Mouse (Mus musculus) limb, embryonic 14.5 days (tissue): ENCODE results near the gene Yju2. TPM values are rescaled to one million over a fixed set of nuclear protein-coding genes. Genes with fewer than 3 reads are reported as not detected.
A peak's percentile ranks its signal among the peaks of the same experiment; 100 is the strongest.

ENCODE experiments used
- ATAC-seq: fragments of 200-750 bp; cut with Nextera tagmentation; 2 replicates; pipeline ENCODE4 v1.8.0; 2017; ENCODE audit warnings: low read depth, moderate number of reproducible peaks, moderate TSS enrichment; ENCODE audit not compliant: low FRiP score
- DNase-seq: peaks from one replicate; pipeline ENCODE4 v3.0.0-alpha.2; 2015; ENCODE audit warnings: low spot score
- H3K27ac ChIP-seq: fragments of 300-500 bp; sonication (generic); replicated peaks from 2 replicates; pipeline ENCODE4 v1.5.1; 2014; ENCODE audit warnings: low read depth, mild to moderate bottlenecking, low read length, moderate library complexity, mixed read lengths
- H3K27me3 ChIP-seq: fragments of 300-500 bp; sonication (generic); 2 replicates; pipeline ENCODE4 v1.6.1; 2014; ENCODE audit warnings: low read length, mixed read lengths; ENCODE audit not compliant: control insufficient read depth, insufficient read depth
- H3K36me3 ChIP-seq: fragments of 300-500 bp; sonication (generic); 2 replicates; pipeline ENCODE4 v1.6.1; 2014; ENCODE audit warnings: mild to moderate bottlenecking, low read length, moderate library complexity, mixed read lengths; ENCODE audit not compliant: control insufficient read depth, insufficient read depth
- H3K4me1 ChIP-seq: fragments of 300-500 bp; sonication (generic); 2 replicates; pipeline ENCODE4 v1.6.1; 2014; ENCODE audit warnings: antibody characterized with exemption, low read length, mixed read lengths; ENCODE audit not compliant: control insufficient read depth, insufficient read depth
- H3K4me2 ChIP-seq: fragments of 300-500 bp; sonication (generic); replicated peaks from 2 replicates; pipeline ENCODE4 v1.6.1; 2014; ENCODE audit warnings: low read depth, mild to moderate bottlenecking, low read length, moderate library complexity; ENCODE audit not compliant: severe bottlenecking
- H3K4me3 ChIP-seq: fragments of 300-500 bp; sonication (generic); replicated peaks from 2 replicates; pipeline ENCODE4 v1.5.1; 2014; ENCODE audit warnings: low read length
- H3K9ac ChIP-seq: fragments of 300-500 bp; sonication (generic); 2 replicates; pipeline ENCODE4 v1.6.1; 2014; ENCODE audit warnings: mild to moderate bottlenecking, low read depth, low read length, moderate library complexity; ENCODE audit not compliant: severe bottlenecking
- H3K9me3 ChIP-seq: fragments of 300-500 bp; sonication (generic); 2 replicates; pipeline ENCODE4 v1.6.1; 2016; ENCODE audit warnings: low read length; ENCODE audit not compliant: control insufficient read depth
- POLR2A ChIP-seq: fragments of 200-500 bp; IDR thresholded peaks from 2 replicates; pipeline ENCODE4 v1.8.0; 2012; ENCODE audit warnings: inconsistent platforms, mild to moderate bottlenecking, moderate library complexity, borderline replicate concordance; ENCODE audit not compliant: insufficient read depth, insufficient read length; ENCODE audit errors: extremely low read depth
- WGBS: fragments of 180-500 bp; shearing (Covaris S2); extraction: QIAGEN DNeasy Blood & Tissue Kit; methylation state at CpG from one replicate; pipeline ENCODE4 v1.1.7; 2014; 5-methylcytosine and 5-hydroxymethylcytosine counted together
- polyA plus RNA-seq, 2 experiments: library from polyadenylated mRNA; depleted of rRNA in 1 of 2; stranded (reverse) in 1 of 2; unstranded in 1 of 2; fragments of >200 nt; fragmentation: Nextera tagmentation in 1 of 2; extraction: Ambion mirVana in 1 of 2; gene quantifications; 2 replicates each; pipeline versions ENCODE4 v1.2.1 to v1.2.3; 2012 to 2014

The Yju2 gene
- polyA plus RNA-seq, 2 experiments = 13.3 to 16.7 TPM

- Histone ChIP-seq H3K4me1 (peaks cover 3% of the 10 kb centered on the region; the same call in 1 of the 2 replicates), H3K9me3 (no peaks in the 10 kb centered on the region), H3K4me3 (no peak overlapping the region), H3K36me3 (peaks cover 50% of the 10 kb centered on the region), H3K27ac (no peak overlapping the region), H3K4me2 (no peak overlapping the region), H3K9ac (no peak overlapping the region), H3K27me3 (no peaks in the 10 kb centered on the region)
- ATAC-seq (no peak), DNase-seq (no peak)
- WGBS = 84% methylated on average over 14 of the region's 14 CpGs
- no peak for TF ChIP-seq POLR2A
Observed at GRCm38 (mm10) chr17:55963171-55963570, 4.3 kb downstream of the Yju2 start.

GRCm38 (mm10) chr17:55964496-55964895 is 5.6 kb downstream of the Yju2 start:
- 93% methylated on average over 10 of the region's 10 CpGs for WGBS
- Histone ChIP-seq H3K4me2 (no peak overlapping the region), H3K27ac (no peak overlapping the region), H3K4me1 (no peaks in the 10 kb centered on the region), H3K36me3 (peaks cover 52% of the 10 kb centered on the region), H3K9me3 (no peaks in the 10 kb centered on the region), H3K4me3 (no peak overlapping the region), H3K27me3 (no peaks in the 10 kb centered on the region), H3K9ac (no peak overlapping the region)
- TF ChIP-seq POLR2A = no peak
- ATAC-seq = no peak
- no peak for DNase-seq

- no peaks in the 10 kb centered on the region for H3K27me3 ChIP-seq
- no peak for TF ChIP-seq POLR2A
- DNase-seq (no peak), ATAC-seq (no peak)
- no peak overlapping the region for H3K9ac ChIP-seq
- H3K4me1 ChIP-seq = no peaks in the 10 kb centered on the region
- no peaks in the 10 kb centered on the region for H3K9me3 ChIP-seq
- WGBS = 80% methylated on average over 9 of the region's 9 CpGs
- H3K36me3 ChIP-seq = peaks cover 52% of the 10 kb centered on the region
- H3K27ac ChIP-seq = no peak overlapping the region
- no peak overlapping the region for H3K4me2 ChIP-seq
- no peak overlapping the region for H3K4me3 ChIP-seq
Observed at GRCm38 (mm10) chr17:55964996-55965395, 6.1 kb downstream of the Yju2 start.

- H3K4me1 ChIP-seq = peaks cover 6% of the 10 kb centered on the region; the same call in 1 of the 2 replicates
- H3K4me3 ChIP-seq = no peak overlapping the region
- no peak overlapping the region for H3K9ac ChIP-seq
- H3K36me3 ChIP-seq = peaks cover 42% of the 10 kb centered on the region
- no peaks in the 10 kb centered on the region for H3K9me3 ChIP-seq
- H3K27me3 ChIP-seq = no peaks in the 10 kb centered on the region
- H3K4me2 ChIP-seq = no peak overlapping the region
- ATAC-seq = no peak
- H3K27ac ChIP-seq = no peak overlapping the region
- no peak for DNase-seq
- TF ChIP-seq POLR2A = no peak
- WGBS = 90% methylated on average over 4 of the region's 4 CpGs
Observed at GRCm38 (mm10) chr17:55967186-55967585, 8.3 kb downstream of the Yju2 start.

DNA sequence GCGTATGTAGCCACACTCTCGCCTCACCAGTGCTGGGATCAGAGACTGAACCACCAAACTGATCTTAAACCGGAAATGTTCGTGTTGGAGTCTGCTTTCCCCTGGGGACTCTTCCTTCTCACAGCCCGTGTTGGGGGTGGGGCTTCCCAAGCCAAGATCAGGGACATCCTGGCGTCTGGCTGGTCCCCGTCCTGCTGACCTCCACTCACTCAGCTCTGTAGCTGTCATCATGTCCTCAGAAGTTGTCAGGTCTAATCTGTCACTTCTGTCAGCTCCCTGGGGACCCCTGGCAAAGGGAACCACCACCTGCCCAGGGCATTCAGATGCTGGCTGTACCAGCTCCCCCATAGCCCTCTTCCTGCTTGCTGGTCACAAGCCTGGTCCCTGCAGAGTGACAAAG is 9.3 kb downstream of the Yju2 start:
- H3K27me3 ChIP-seq = no peaks in the 10 kb centered on the region
- no peaks in the 10 kb centered on the region for H3K9me3 ChIP-seq
- H3K27ac ChIP-seq = no peak overlapping the region
- 66% methylated on average over 7 of the region's 7 CpGs for WGBS
- no peak overlapping the region for H3K4me3 ChIP-seq
- H3K36me3 ChIP-seq = peaks cover 39% of the 10 kb centered on the region
- H3K4me2 ChIP-seq = no peak overlapping the region
- no peak for TF ChIP-seq POLR2A
- peaks cover 6% of the 10 kb centered on the region; the same call in 1 of the 2 replicates for H3K4me1 ChIP-seq
- ATAC-seq (no peak), DNase-seq (no peak)
- no peak overlapping the region for H3K9ac ChIP-seq

- peaks cover 6% of the 10 kb centered on the region; the same call in 1 of the 2 replicates for H3K4me1 ChIP-seq
- ATAC-seq = no peak
- TF ChIP-seq POLR2A = no peak
- peak overlapping the region; percentile 63; the same call in 1 of the 2 replicates for H3K4me3 ChIP-seq
- 48% methylated on average over 14 of the region's 14 CpGs for WGBS
- H3K4me2 ChIP-seq = peak overlapping the region; percentile 90; the same call in 1 of the 2 replicates
- 0 out of 2 replicates have a peak overlapping the region, but pooled peaks have one; percentile 80 for H3K9ac ChIP-seq
- H3K9me3 ChIP-seq = no peaks in the 10 kb centered on the region
- H3K27me3 ChIP-seq = no peaks in the 10 kb centered on the region
- H3K27ac ChIP-seq = no peak overlapping the region
- peaks cover 40% of the 10 kb centered on the region for H3K36me3 ChIP-seq
- no peak for DNase-seq
Observed at GRCm38 (mm10) chr17:55969560-55969959, 10.7 kb downstream of the Yju2 start.
